Mouse (Mus musculus): ENCODE results near the gene Rora. TPM values are rescaled to one million over a fixed set of nuclear protein-coding genes. Genes with fewer than 3 reads are reported as not detected.

Gene Rora
- polyA plus RNA-seq, 1 experiment: 0.06 TPM

DNA sequence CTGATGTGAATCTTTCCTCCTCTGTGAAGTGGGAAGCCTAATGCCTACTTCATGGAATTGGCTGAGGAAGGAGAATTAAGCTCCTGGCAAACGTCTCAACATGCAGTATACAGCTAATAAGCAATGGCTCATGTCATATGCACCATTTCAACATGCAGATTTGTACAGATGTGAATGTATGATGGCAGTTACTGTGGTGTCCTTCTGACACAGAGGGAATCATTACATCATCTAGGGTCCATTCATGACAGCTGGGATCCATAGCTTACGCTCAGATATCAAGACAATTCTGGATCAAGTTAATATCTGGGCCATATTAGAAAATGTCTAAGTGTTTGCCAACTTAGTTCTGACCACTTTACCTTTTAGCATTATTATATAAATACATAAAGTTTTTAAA lies 199.3 kb downstream of the Rora start:
- no peaks in the 10 kb centered on the region for H3K79me3 ChIP-seq (ENCODE audit: low read depth)
- TF ChIP-seq MAX (IDR thresholded peaks at IDR 0.05) (no peak), MYOD1 (IDR thresholded peaks at IDR 0.05; ENCODE audit: control insufficient read depth, insufficient read length, low read depth) (no peak), CTCF (IDR thresholded peaks at IDR 0.05; ENCODE audit: control insufficient read depth, insufficient read depth, insufficient read length) (no peak)
- no peaks in the 10 kb centered on the region for H3K36me3 ChIP-seq (ENCODE audit: control insufficient read depth, insufficient read depth)
- no peak overlapping the region for H3ac ChIP-seq (ENCODE audit: control insufficient read depth, insufficient read length, low read depth)
- no peak overlapping the region for H3K4me3 ChIP-seq (ENCODE audit: insufficient read depth, poor library complexity, severe bottlenecking)
- no peaks in the 10 kb centered on the region for H3K27me3 ChIP-seq (ENCODE audit: control insufficient read depth, insufficient read depth, insufficient read length)
- no peaks in the 10 kb centered on the region for H3K79me2 ChIP-seq (ENCODE audit: control insufficient read depth, insufficient read depth)

- Histone ChIP-seq H3K36me3 (ENCODE audit: control insufficient read depth, insufficient read depth) (no peaks in the 10 kb centered on the region), H3ac (ENCODE audit: control insufficient read depth, insufficient read length, low read depth) (no peak overlapping the region), H3K4me3 (ENCODE audit: insufficient read depth, poor library complexity, severe bottlenecking) (no peak overlapping the region), H3K79me2 (ENCODE audit: control insufficient read depth, insufficient read depth) (no peaks in the 10 kb centered on the region), H3K27me3 (ENCODE audit: control insufficient read depth, insufficient read depth, insufficient read length) (no peaks in the 10 kb centered on the region), H3K79me3 (ENCODE audit: low read depth) (no peaks in the 10 kb centered on the region)
- no peak for TF ChIP-seq CTCF (IDR thresholded peaks at IDR 0.05; ENCODE audit: control insufficient read depth, insufficient read depth, insufficient read length)
- no peak for TF ChIP-seq FOSL1 (IDR thresholded peaks at IDR 0.05; ENCODE audit: insufficient read depth, low read length, poor library complexity, severe bottlenecking)
- TF ChIP-seq MYOG (IDR thresholded peaks at IDR 0.05; ENCODE audit: control insufficient read depth, extremely low read depth, insufficient read length): no peak
- TF ChIP-seq USF1 (IDR thresholded peaks at IDR 0.05; ENCODE audit: low read depth): no peak
- TF ChIP-seq MYOD1 (IDR thresholded peaks at IDR 0.05; ENCODE audit: control insufficient read depth, insufficient read length, low read depth): no peak
- TF ChIP-seq MAX (IDR thresholded peaks at IDR 0.05): no peak
- no peak for TF ChIP-seq CEBPB (IDR thresholded peaks at IDR 0.05; ENCODE audit: low read depth)
These were observed 205.9 kb downstream of the Rora start for GRCm38 (mm10) chr9:68859500-68859899.

- no peak for TF ChIP-seq MYOD1 (IDR thresholded peaks at IDR 0.05; ENCODE audit: control insufficient read depth, insufficient read length, low read depth)
- Histone ChIP-seq H3K36me3 (ENCODE audit: control insufficient read depth, insufficient read depth) (no peaks in the 10 kb centered on the region), H3K27me3 (ENCODE audit: control insufficient read depth, insufficient read depth, insufficient read length) (no peaks in the 10 kb centered on the region), H3K79me3 (ENCODE audit: low read depth) (no peaks in the 10 kb centered on the region), H3K79me2 (ENCODE audit: control insufficient read depth, insufficient read depth) (no peaks in the 10 kb centered on the region), H3ac (ENCODE audit: control insufficient read depth, insufficient read length, low read depth) (no peak overlapping the region), H3K4me3 (ENCODE audit: insufficient read depth, poor library complexity, severe bottlenecking) (no peak overlapping the region)
These were observed 212.7 kb downstream of the Rora start for GRCm38 (mm10) chr9:68866317-68866716.

GRCm38 (mm10) chr9:68873838-68874237 lies 220.3 kb downstream of the Rora start:
- no peaks in the 10 kb centered on the region for H3K79me3 ChIP-seq (ENCODE audit: low read depth)
- no peak overlapping the region for H3ac ChIP-seq (ENCODE audit: control insufficient read depth, insufficient read length, low read depth)
- H3K36me3 ChIP-seq (ENCODE audit: control insufficient read depth, insufficient read depth): no peaks in the 10 kb centered on the region
- H3K27me3 ChIP-seq (ENCODE audit: control insufficient read depth, insufficient read depth, insufficient read length): no peaks in the 10 kb centered on the region
- no peak overlapping the region for H3K4me3 ChIP-seq (ENCODE audit: insufficient read depth, poor library complexity, severe bottlenecking)
- H3K79me2 ChIP-seq (ENCODE audit: control insufficient read depth, insufficient read depth): no peaks in the 10 kb centered on the region
- TF ChIP-seq MAX (IDR thresholded peaks at IDR 0.05) (no peak), MYOD1 (IDR thresholded peaks at IDR 0.05; ENCODE audit: control insufficient read depth, insufficient read length, low read depth) (no peak), MYOG (IDR thresholded peaks at IDR 0.05; ENCODE audit: control insufficient read depth, extremely low read depth, insufficient read length) (no peak), FOSL1 (IDR thresholded peaks at IDR 0.05; ENCODE audit: insufficient read depth, low read length, poor library complexity, severe bottlenecking) (no peak), CTCF (IDR thresholded peaks at IDR 0.05; ENCODE audit: control insufficient read depth, insufficient read depth, insufficient read length) (no peak), USF1 (IDR thresholded peaks at IDR 0.05; ENCODE audit: low read depth) (no peak), CEBPB (IDR thresholded peaks at IDR 0.05; ENCODE audit: low read depth) (no peak)

DNA sequence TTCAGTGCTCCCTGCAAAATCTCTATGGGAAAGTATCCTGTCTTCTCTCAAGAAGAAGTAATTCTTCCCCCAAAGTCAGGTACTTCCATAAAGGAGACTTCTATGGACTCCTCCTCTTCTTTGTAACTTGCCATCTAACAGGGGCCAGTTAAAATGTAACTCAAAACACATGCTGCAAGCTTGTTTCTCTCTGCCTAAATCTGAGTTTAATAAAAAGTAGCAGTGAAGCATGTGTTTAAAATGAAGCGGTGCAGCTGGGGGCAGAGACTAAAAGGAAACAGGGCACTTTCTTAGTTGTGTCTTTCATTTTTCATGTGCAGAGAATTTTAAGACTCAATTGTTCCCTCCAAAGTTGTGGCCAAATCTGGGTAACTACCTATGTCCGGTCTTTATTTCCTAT lies 221.0 kb downstream of the Rora start:
- TF ChIP-seq CTCF (IDR thresholded peaks at IDR 0.05; ENCODE audit: control insufficient read depth, insufficient read depth, insufficient read length): no peak
- TF ChIP-seq CEBPB (IDR thresholded peaks at IDR 0.05; ENCODE audit: low read depth): no peak
- Histone ChIP-seq H3K36me3 (ENCODE audit: control insufficient read depth, insufficient read depth) (no peaks in the 10 kb centered on the region), H3K79me3 (ENCODE audit: low read depth) (no peaks in the 10 kb centered on the region), H3ac (ENCODE audit: control insufficient read depth, insufficient read length, low read depth) (no peak overlapping the region), H3K4me3 (ENCODE audit: insufficient read depth, poor library complexity, severe bottlenecking) (no peak overlapping the region), H3K27me3 (ENCODE audit: control insufficient read depth, insufficient read depth, insufficient read length) (no peaks in the 10 kb centered on the region), H3K79me2 (ENCODE audit: control insufficient read depth, insufficient read depth) (no peaks in the 10 kb centered on the region)

DNA sequence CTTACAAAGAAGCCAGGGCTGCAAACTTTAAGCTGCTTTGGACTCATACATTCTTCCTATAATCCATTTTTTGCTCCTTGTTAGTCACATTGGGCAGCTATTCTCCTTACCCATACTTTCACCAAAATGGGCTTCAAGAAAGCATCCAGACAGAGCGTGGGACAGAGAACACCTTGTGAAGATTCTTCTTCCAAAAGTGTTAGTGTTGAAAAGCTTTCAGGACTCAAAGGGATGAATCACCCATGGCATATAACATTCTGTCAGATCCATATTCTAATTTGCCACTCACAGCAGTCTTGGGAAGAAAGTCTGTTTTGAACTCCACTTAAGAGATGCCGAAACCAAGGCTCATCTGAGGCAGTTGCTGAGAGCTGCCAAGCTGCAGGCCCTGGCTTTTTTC lies 222.2 kb downstream of the Rora start:
- no peak for TF ChIP-seq MAX (IDR thresholded peaks at IDR 0.05)
- no peak for TF ChIP-seq MYOD1 (IDR thresholded peaks at IDR 0.05; ENCODE audit: control insufficient read depth, insufficient read length, low read depth)
- no peak for TF ChIP-seq FOSL1 (IDR thresholded peaks at IDR 0.05; ENCODE audit: insufficient read depth, low read length, poor library complexity, severe bottlenecking)
- no peak for TF ChIP-seq CEBPB (IDR thresholded peaks at IDR 0.05; ENCODE audit: low read depth)
- TF ChIP-seq USF1 (IDR thresholded peaks at IDR 0.05; ENCODE audit: low read depth): no peak
- TF ChIP-seq CTCF (IDR thresholded peaks at IDR 0.05; ENCODE audit: control insufficient read depth, insufficient read depth, insufficient read length): no peak
- no peak for TF ChIP-seq MYOG (IDR thresholded peaks at IDR 0.05; ENCODE audit: control insufficient read depth, extremely low read depth, insufficient read length)
- H3K27me3 ChIP-seq (ENCODE audit: control insufficient read depth, insufficient read depth, insufficient read length): no peaks in the 10 kb centered on the region
- H3K4me3 ChIP-seq (ENCODE audit: insufficient read depth, poor library complexity, severe bottlenecking): no peak overlapping the region
- no peak overlapping the region for H3ac ChIP-seq (ENCODE audit: control insufficient read depth, insufficient read length, low read depth)
- H3K36me3 ChIP-seq (ENCODE audit: control insufficient read depth, insufficient read depth): no peaks in the 10 kb centered on the region
- no peaks in the 10 kb centered on the region for H3K79me3 ChIP-seq (ENCODE audit: low read depth)
- no peaks in the 10 kb centered on the region for H3K79me2 ChIP-seq (ENCODE audit: control insufficient read depth, insufficient read depth)
